Mouse (Mus musculus) midbrain, embryonic 15.5 days (tissue): ENCODE data around the gene Nkd1. TPM values are rescaled to one million over a fixed set of nuclear protein-coding genes. Genes with fewer than 3 reads are reported as not detected.

Experiments
- ATAC-seq: fragments of 200-750 bp; cut with Nextera tagmentation; replicated peaks from 2 replicates; pipeline ENCODE4 v1.8.0; 2017; ENCODE audit warnings: moderate TSS enrichment
- H3K27ac ChIP-seq: fragments of 300-500 bp; sonication (generic); 2 replicates; pipeline ENCODE4 v1.5.1; 2015; ENCODE audit warnings: mild to moderate bottlenecking, inconsistent platforms
- H3K27me3 ChIP-seq: fragments of 300-500 bp; sonication (generic); replicated peaks from 2 replicates; pipeline ENCODE4 v1.6.1; 2015; ENCODE audit warnings: inconsistent platforms
- H3K36me3 ChIP-seq: fragments of 300-500 bp; sonication (generic); replicated peaks from 2 replicates; pipeline ENCODE4 v1.6.1; 2015; ENCODE audit warnings: inconsistent platforms
- H3K4me1 ChIP-seq: fragments of 300-500 bp; sonication (generic); 2 replicates; pipeline ENCODE4 v1.6.1; 2015; ENCODE audit warnings: inconsistent platforms
- H3K4me2 ChIP-seq: fragments of 300-500 bp; sonication (generic); 2 replicates; pipeline ENCODE4 v1.6.1; 2015; ENCODE audit warnings: inconsistent platforms, mild to moderate bottlenecking, moderate library complexity
- H3K4me3 ChIP-seq: fragments of 300-500 bp; sonication (generic); 2 replicates; pipeline ENCODE4 v1.5.1; 2015; ENCODE audit warnings: mild to moderate bottlenecking, inconsistent platforms
- H3K9ac ChIP-seq: fragments of 300-500 bp; sonication (generic); 2 replicates; pipeline ENCODE4 v1.6.1; 2015; ENCODE audit warnings: mild to moderate bottlenecking, inconsistent platforms
- H3K9me3 ChIP-seq: fragments of 300-500 bp; sonication (generic); 2 replicates; pipeline ENCODE4 v1.6.1; 2016; ENCODE audit warnings: inconsistent platforms
- WGBS: fragments of 180-500 bp; shearing (Covaris S2); methylation state at CpG from one replicate; pipeline ENCODE4 v1.1.7; 2015; ENCODE audit warnings: mixed read lengths; 5-methylcytosine and 5-hydroxymethylcytosine counted together
- polyA plus RNA-seq: library from polyadenylated mRNA; unstranded; fragments of >200 nt; fragmentation: Nextera tagmentation; extraction: Ambion mirVana; gene quantifications from 2 replicates; pipeline ENCODE4 v1.2.1, GENCODE M21; 2015

The Nkd1 gene
- polyA plus RNA-seq, 1 experiment from 2014 or later = 62.9 TPM

DNA sequence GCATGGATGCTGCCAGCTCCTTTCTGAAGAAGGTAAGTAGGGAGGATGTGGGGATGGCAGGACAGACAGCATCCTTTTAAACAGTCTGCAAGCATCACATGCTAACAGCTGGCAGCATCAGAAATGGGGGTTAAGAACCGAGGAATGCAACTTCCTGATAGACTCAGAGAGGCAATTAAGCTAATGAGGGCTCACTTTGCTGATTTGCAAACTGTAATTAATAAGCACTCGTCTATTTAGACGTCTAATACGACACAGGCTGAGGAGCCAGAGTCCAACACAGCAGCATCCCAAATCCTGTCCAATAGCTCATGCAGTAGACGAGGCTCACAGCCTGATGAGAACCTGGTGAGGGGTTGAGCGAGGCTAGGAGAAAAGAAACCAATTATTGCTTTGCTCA is 89.1 kb downstream of the Nkd1 start:
- H3K4me3 ChIP-seq = no peak overlapping the region
- no peak overlapping the region for H3K27ac ChIP-seq
- ATAC-seq = no peak
- WGBS = 66% methylated on average over 6 of the region's 6 CpGs
- no peaks in the 10 kb centered on the region for H3K9me3 ChIP-seq
- no peak overlapping the region for H3K4me2 ChIP-seq
- H3K27me3 ChIP-seq = 0 out of 2 replicates have a peak, but pooled peaks cover 2% of the 10 kb centered on the region
- no peaks in the 10 kb centered on the region for H3K36me3 ChIP-seq
- no peak overlapping the region for H3K9ac ChIP-seq
- peaks cover 6% of the 10 kb centered on the region for H3K4me1 ChIP-seq

DNA sequence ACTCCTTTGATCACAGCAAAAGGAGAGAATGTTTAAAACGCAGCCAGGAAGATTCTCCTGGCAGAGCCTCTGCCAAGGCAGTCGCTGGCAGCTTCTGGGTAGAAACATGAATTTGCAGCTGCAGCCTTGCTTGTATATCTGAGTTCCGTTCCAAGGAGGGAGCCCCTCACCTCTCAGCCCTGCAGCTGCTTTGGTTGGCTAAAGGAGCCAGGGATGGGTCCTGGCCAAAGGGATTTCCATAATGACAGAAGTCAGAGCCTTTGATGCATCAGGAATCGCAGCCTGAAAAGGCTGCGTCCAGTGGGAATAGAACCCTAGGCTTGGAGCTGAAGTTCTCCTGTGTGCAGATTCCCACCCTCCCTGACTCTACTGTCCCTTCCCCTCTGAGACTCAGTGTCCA is 93.8 kb downstream of the Nkd1 start:
- no peaks in the 10 kb centered on the region for H3K4me1 ChIP-seq
- no peak overlapping the region for H3K4me2 ChIP-seq
- 0 out of 2 replicates have a peak, but pooled peaks cover 4% of the 10 kb centered on the region for H3K27me3 ChIP-seq
- no peak overlapping the region for H3K4me3 ChIP-seq
- H3K27ac ChIP-seq = no peak overlapping the region
- no peaks in the 10 kb centered on the region for H3K9me3 ChIP-seq
- no peak overlapping the region; the same call in 1 of the 2 replicates for H3K9ac ChIP-seq
- WGBS = 61% methylated on average over 5 of the region's 5 CpGs
- no peak for ATAC-seq
- H3K36me3 ChIP-seq = no peaks in the 10 kb centered on the region

DNA sequence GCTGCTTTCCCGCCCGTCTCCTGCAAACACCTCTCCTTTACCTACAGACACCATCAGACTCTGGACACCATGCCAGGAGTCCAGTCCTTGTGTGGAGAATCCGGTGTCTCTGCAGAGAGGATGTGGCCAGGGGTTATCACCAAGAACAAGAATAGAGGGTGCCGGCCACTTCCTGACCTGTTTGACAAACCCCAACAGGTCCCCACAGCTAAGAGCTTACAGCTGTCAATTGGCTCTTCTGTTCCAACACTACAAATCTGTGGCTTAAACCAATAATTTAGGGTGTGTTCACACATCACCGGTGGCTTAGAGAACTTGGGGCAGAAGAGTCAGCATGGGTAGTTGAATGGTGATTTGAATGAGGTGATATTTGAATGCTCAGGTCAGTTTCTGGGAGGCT is 97.5 kb downstream of the Nkd1 start:
- 87% methylated on average over 5 of the region's 5 CpGs for WGBS
- Histone ChIP-seq H3K4me1 (no peaks in the 10 kb centered on the region; the same call in 1 of the 2 replicates), H3K4me2 (no peak overlapping the region), H3K27me3 (peaks cover 15% of the 10 kb centered on the region), H3K36me3 (no peaks in the 10 kb centered on the region), H3K27ac (no peak overlapping the region), H3K9ac (no peak overlapping the region), H3K4me3 (no peak overlapping the region), H3K9me3 (no peaks in the 10 kb centered on the region)
- ATAC-seq = no peak

DNA sequence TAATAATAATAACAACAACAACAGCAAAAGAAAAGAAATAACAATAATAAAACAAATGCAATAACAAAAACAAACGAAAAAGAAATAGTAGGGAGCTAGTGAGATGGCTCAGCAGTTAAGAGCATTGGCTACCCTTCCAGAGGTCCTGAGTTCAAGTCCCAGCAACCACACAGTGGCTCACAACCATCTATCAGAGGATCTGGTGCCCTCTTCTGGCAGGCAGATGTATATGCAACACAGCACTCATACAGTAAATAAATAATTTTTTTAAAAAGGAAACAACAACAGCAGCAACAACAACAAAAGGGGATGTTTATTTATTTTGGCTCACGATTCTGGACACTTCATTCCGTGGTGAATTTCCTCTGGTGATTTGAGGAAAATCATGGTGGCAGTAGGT is 98.4 kb downstream of the Nkd1 start:
- Histone ChIP-seq H3K9ac (no peak overlapping the region), H3K4me3 (no peak overlapping the region), H3K36me3 (no peaks in the 10 kb centered on the region), H3K27me3 (peaks cover 15% of the 10 kb centered on the region), H3K9me3 (no peaks in the 10 kb centered on the region), H3K27ac (no peak overlapping the region), H3K4me2 (no peak overlapping the region), H3K4me1 (no peaks in the 10 kb centered on the region; the same call in 1 of the 2 replicates)
- ATAC-seq = no peak
- WGBS = 76% methylated on average over 3 of the region's 3 CpGs

DNA sequence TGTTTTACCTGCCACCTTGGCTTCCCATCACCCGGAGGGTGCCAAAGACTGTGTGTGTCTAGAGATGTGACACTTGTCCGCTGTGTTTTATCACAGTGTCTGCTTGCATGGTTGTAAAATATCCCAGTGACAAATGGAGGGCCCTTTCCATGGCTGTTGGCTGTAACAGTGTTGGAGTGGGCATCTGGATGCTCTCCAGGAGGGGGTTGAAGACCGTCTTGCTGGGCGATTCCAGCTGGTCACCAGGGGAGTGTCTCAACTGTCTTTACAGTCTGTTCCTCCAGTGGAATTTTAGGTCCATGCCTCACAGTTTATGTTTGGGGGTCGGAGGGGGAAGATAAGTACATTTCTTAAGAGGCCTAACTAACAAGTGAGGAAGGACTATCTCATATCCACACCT is 99.8 kb downstream of the Nkd1 start:
- H3K4me1 ChIP-seq = no peaks in the 10 kb centered on the region; the same call in 1 of the 2 replicates
- no peak for ATAC-seq
- H3K4me2 ChIP-seq = no peak overlapping the region
- H3K9ac ChIP-seq = no peak overlapping the region
- no peak overlapping the region for H3K27ac ChIP-seq
- H3K27me3 ChIP-seq = peaks cover 17% of the 10 kb centered on the region
- H3K36me3 ChIP-seq = no peaks in the 10 kb centered on the region
- H3K9me3 ChIP-seq = no peaks in the 10 kb centered on the region
- H3K4me3 ChIP-seq = no peak overlapping the region
- WGBS = 65% methylated on average over 5 of the region's 5 CpGs

DNA sequence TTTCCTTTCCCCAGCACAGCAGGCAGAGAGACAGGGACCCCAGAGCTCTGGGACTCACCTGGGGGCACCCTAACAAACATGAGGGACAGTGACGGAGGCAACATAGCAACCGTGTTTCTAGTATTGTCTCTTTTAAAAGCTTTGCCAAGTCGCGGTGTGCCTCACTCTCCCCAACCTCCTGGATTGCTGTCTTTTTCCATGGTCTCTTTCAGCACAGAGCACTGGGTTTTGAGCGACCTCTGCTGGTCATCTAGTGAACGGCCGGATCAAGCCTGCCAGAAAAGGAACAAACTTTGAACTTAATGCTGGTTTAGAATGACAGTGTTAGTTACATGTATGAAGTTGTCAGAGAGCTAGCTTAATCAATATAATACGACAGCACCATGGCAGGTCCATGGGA is 100.3 kb downstream of the Nkd1 start:
- ATAC-seq = 0 out of 2 replicates have a peak, but pooled peaks have one; percentile 40
- 0% methylated on average over 8 of the region's 8 CpGs for WGBS
- Histone ChIP-seq H3K9me3 (no peaks in the 10 kb centered on the region), H3K36me3 (no peaks in the 10 kb centered on the region), H3K4me3 (no peak overlapping the region), H3K27ac (no peak overlapping the region), H3K4me2 (no peak overlapping the region), H3K4me1 (no peaks in the 10 kb centered on the region; the same call in 1 of the 2 replicates), H3K9ac (no peak overlapping the region), H3K27me3 (peaks cover 21% of the 10 kb centered on the region)

DNA sequence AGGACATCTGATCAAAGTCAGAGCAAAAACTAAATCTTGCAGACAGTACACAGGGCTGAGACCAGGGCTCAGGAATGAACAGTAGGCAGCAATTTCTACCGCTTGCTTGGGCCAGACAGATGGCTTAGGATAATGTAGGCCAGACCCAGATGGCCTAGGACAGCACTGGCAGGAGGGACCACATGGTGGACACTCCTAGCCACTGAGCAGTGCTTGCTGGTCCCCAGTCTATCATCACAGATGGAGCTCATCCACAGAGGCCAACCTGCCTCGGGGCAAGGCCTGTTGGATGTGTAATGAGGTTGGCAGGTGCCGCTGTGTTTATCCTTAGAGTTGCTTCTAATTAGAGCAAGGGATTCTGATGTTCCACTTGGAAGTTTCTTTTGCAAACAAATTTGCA is 102.2 kb downstream of the Nkd1 start:
- WGBS = 68% methylated on average over 3 of the region's 3 CpGs
- Histone ChIP-seq H3K27me3 (peaks cover 25% of the 10 kb centered on the region), H3K4me1 (peaks cover 12% of the 10 kb centered on the region), H3K9ac (no peak overlapping the region), H3K4me2 (no peak overlapping the region), H3K36me3 (no peaks in the 10 kb centered on the region), H3K27ac (no peak overlapping the region), H3K4me3 (no peak overlapping the region), H3K9me3 (no peaks in the 10 kb centered on the region)
- ATAC-seq = no peak

DNA sequence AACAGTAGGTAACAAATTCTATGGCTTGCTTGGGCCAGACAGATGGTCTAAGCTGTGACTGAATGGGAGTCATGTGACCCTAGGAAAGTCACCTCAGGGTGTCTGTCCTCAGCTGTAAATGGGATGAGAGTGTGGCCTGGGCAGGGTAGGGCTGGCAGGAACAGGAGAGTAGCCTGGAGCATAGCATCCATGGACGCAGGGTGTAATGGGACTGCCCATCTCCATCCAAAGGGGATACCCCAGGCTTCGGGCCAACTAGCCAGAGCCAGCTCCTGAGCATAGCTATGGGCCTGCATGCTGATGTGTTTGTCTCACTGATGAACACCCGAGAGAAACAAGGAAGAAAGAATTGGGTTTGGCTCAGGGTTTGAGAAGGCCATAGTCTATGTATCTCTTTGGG is 103.1 kb downstream of the Nkd1 start:
- no peak for ATAC-seq
- no peak overlapping the region for H3K4me2 ChIP-seq
- WGBS = 79% methylated on average over 3 of the region's 3 CpGs
- no peaks in the 10 kb centered on the region for H3K36me3 ChIP-seq
- H3K27ac ChIP-seq = no peak overlapping the region
- H3K27me3 ChIP-seq = peaks cover 25% of the 10 kb centered on the region
- H3K9me3 ChIP-seq = no peaks in the 10 kb centered on the region
- H3K4me3 ChIP-seq = no peak overlapping the region
- peaks cover 14% of the 10 kb centered on the region for H3K4me1 ChIP-seq
- no peak overlapping the region for H3K9ac ChIP-seq

DNA sequence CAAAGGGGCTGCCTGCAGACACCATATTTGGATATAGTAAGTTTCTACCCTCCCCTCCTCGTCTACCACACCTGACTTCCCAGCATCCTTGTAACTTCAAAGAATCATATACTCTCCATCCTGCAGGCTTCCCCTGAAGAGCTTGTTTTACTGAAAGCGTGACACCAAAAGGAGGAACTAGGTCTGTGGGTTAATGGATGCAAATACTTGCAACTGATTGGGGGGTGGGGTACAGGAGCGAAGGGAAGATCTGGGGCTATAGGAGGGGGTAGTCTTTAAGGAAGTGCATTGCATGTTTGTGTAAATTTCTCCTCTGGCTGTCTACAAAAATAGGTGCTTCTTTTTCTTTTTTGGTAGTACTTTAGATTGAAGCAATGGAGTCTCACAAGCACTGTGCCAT is 105.3 kb downstream of the Nkd1 start:
- no peak overlapping the region for H3K4me2 ChIP-seq
- no peak overlapping the region for H3K9ac ChIP-seq
- ATAC-seq = no peak
- H3K27me3 ChIP-seq = peaks cover 15% of the 10 kb centered on the region; the same call in 1 of the 2 replicates
- WGBS = 82% methylated on average over 3 of the region's 3 CpGs
- H3K9me3 ChIP-seq = no peaks in the 10 kb centered on the region
- H3K27ac ChIP-seq = no peak overlapping the region
- peaks cover 14% of the 10 kb centered on the region for H3K4me1 ChIP-seq
- no peaks in the 10 kb centered on the region for H3K36me3 ChIP-seq
- H3K4me3 ChIP-seq = 0 out of 2 replicates have a peak overlapping the region, but pooled peaks have one; percentile 50

DNA sequence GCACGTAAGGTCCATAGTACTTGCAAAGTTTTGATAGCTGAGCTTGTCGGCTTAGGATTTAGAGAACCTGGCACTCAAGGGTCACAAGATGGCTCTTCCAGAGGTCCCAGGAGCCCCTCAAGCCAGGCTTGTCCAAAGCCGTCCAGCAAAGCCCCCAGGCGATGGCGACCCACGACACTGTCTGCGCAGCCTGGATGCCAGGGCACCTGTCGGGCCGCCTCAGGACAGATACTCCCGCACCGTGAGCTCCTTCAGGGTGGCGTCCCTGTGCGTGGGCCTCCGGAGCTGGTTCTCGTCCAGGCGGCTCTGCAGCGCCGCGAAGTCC is 105.7 kb downstream of the Nkd1 start:
- Histone ChIP-seq H3K27ac (peak overlapping the region; percentile 84), H3K9me3 (no peaks in the 10 kb centered on the region), H3K4me2 (peak overlapping the region; percentile 87), H3K4me3 (peak overlapping the region; percentile 50), H3K9ac (peak overlapping the region; percentile 29; the same call in 1 of the 2 replicates), H3K27me3 (peaks cover 15% of the 10 kb centered on the region; the same call in 1 of the 2 replicates), H3K4me1 (peaks cover 14% of the 10 kb centered on the region), H3K36me3 (no peaks in the 10 kb centered on the region)
- WGBS = 14% methylated on average over 19 of the region's 19 CpGs
- no peak for ATAC-seq

DNA sequence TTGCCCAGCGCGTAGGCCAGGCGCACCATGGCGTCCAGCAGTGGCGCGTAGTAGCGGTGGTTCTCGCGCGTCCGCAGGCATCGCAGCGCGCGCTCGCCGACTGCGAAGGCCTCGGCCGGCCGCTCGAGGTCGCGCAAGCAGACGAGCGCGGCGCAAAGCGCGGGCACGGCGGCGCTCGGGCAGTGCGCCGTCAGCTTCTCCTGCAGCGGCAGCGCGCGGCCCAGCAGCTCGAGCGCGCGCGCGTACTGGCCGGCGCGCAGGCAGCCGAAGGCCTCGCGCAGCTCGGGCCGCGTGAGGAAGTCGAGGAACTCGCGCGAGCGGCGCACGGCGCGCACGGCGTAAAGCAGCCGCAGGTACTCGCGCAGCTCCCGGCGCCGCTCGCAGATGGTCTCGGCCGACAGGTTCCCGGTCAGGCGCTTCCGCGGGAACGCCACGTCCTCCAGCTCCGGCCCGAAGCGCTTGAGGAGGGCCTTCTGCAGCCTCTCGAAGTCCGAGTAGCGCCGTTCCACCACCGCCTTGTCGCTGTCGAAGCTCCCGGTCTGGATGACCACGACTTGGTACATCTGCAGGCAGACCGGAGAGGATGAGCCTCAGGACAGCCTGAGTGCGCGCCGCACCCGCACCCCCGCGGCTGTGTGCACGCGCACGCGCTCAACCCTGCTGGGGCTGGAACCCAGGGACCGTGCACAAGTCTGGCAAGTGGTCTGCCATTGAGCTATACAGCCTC is 106.3 kb downstream of the Nkd1 start:
- Histone ChIP-seq H3K27me3 (peaks cover 15% of the 10 kb centered on the region; the same call in 1 of the 2 replicates), H3K4me1 (peaks cover 14% of the 10 kb centered on the region), H3K4me3 (peak overlapping the region; percentile 50), H3K9ac (peak overlapping the region; percentile 57), H3K4me2 (peak overlapping the region; percentile 87), H3K9me3 (no peaks in the 10 kb centered on the region), H3K27ac (peak overlapping the region; percentile 84), H3K36me3 (no peaks in the 10 kb centered on the region)
- ATAC-seq = peak; percentile 86
- WGBS = under 1% methylated on average over 95 of the region's 105 CpGs

DNA sequence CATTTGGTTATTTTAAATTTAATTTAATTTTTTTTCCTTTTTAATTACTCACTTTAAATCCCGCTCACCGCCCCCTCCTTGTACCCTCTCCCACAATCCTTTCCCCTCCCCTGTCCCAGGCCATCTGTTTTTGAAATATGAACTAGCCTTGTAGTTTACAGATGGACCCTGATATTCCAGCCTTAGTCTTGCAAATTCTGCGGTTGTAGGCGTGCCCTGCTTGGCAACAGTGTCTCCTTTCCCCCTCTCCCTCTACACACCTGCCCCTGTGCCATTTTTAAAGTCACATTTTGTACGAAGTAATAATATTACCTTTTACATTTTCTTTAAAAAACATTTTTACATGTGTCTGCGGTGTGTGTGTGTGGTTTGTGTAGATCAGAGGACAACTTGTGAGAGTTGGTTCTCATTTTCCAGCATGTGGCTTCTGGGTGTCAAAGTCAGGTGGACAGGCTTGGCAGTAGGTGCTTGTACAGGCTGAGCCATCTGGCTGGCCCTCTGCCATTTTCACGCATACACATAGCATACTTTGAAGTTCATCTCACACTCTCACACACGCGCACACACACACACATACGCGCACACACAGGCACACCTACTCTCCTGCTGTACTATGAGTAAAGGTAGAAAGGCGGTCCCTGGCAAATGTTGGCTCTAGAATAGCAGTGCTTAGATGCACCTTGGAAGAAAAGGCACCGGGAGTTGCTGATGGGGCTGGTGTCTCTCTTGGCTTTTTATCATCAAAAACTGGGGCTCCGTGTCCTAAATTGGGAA is 107.0 kb downstream of the Nkd1 start:
- ATAC-seq = peak; percentile 37; the same call in 1 of the 2 replicates
- Histone ChIP-seq H3K4me2 (peak overlapping the region; percentile 87), H3K9me3 (no peaks in the 10 kb centered on the region), H3K36me3 (no peaks in the 10 kb centered on the region), H3K27ac (peak overlapping the region; percentile 84; the same call in 1 of the 2 replicates), H3K4me3 (peak overlapping the region; percentile 50), H3K27me3 (peaks cover 11% of the 10 kb centered on the region; the same call in 1 of the 2 replicates), H3K9ac (peak overlapping the region; percentile 57; the same call in 1 of the 2 replicates), H3K4me1 (peaks cover 14% of the 10 kb centered on the region)
- WGBS = 61% methylated on average over 14 of the region's 14 CpGs
